Mouse (Mus musculus): ENCODE measurements around the gene Rack1. TPM values are rescaled to one million over a fixed set of nuclear protein-coding genes. Genes with fewer than 3 reads are reported as not detected.

Rack1 gene
- polyA plus RNA-seq, 1 experiment: 2,313 TPM

DNA sequence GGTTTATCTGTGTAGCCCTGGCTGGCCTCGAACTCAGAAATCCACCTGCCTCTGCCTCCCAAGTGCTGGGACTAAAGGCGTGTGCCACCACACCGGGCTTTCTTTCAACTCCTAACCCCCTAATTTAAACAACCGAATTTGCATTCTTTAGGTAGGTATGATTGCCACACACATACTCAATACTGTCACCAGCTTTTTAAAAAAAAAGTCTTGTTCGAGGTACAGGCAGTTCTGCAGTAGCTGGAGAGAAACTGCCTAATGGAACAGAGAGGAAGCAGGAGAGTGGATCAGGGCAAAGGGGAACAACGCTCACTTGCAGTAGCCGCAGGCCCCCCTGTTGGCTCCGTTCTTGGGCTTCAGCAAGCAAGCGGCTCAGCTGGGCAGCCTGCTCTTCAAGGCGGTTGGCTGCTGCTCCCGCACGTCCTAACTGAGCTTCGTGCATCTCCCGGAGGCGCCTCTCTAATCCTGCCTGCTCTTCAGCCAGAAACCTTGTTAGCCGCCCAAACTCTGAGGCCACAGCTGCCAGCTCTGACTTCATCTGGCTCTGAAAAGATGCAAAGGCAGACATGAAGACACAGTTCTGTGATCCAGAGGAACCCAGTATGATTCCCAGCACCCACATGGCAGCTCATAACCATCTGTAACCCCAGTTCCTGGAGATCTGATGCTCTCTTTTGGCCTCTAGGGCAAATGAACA lies 8.8 kb downstream of the Rack1 start:
- Histone ChIP-seq H3K27ac (ENCODE audit: control insufficient read depth, insufficient read depth, low read depth, low read length, poor library complexity) (no peak overlapping the region; the same call in 1 of the 2 replicates), H3K4me1 (ENCODE audit: control insufficient read depth, insufficient read depth, low read length) (no peaks in the 10 kb centered on the region; the same call in 1 of the 2 replicates), H3K4me3 (replicated peaks; ENCODE audit: control insufficient read depth, low read depth, low read length) (no peak overlapping the region)
- no peak for TF ChIP-seq POLR2A (IDR thresholded peaks at IDR 0.05; ENCODE audit: borderline replicate concordance, control insufficient read depth, low read depth, low read length)
- no peak for TF ChIP-seq CTCF (IDR thresholded peaks at IDR 0.05; ENCODE audit: control insufficient read depth, insufficient read depth, low read length)
- 76% methylated on average over 16 of the region's 16 CpGs for WGBS

GRCm38 (mm10) chr11:48809434-48809830 lies 9.3 kb downstream of the Rack1 start:
- 84% methylated on average over 4 of the region's 4 CpGs for WGBS
- Histone ChIP-seq H3K4me1 (ENCODE audit: control insufficient read depth, insufficient read depth, low read length) (no peaks in the 10 kb centered on the region; the same call in 1 of the 2 replicates), H3K4me3 (replicated peaks; ENCODE audit: control insufficient read depth, low read depth, low read length) (no peak overlapping the region), H3K27ac (ENCODE audit: control insufficient read depth, insufficient read depth, low read depth, low read length, poor library complexity) (no peak overlapping the region)
- TF ChIP-seq POLR2A (IDR thresholded peaks at IDR 0.05; ENCODE audit: borderline replicate concordance, control insufficient read depth, low read depth, low read length) (no peak), CTCF (IDR thresholded peaks at IDR 0.05; ENCODE audit: control insufficient read depth, insufficient read depth, low read length) (no peak)

- no peak overlapping the region for H3K4me3 ChIP-seq (replicated peaks; ENCODE audit: control insufficient read depth, low read depth, low read length)
- 46% methylated on average over 2 of the region's 2 CpGs for WGBS
- no peak overlapping the region for H3K27ac ChIP-seq (ENCODE audit: control insufficient read depth, insufficient read depth, low read depth, low read length, poor library complexity)
- no peaks in the 10 kb centered on the region; the same call in 1 of the 2 replicates for H3K4me1 ChIP-seq (ENCODE audit: control insufficient read depth, insufficient read depth, low read length)
- no peak for TF ChIP-seq POLR2A (IDR thresholded peaks at IDR 0.05; ENCODE audit: borderline replicate concordance, control insufficient read depth, low read depth, low read length)
- no peak for TF ChIP-seq CTCF (IDR thresholded peaks at IDR 0.05; ENCODE audit: control insufficient read depth, insufficient read depth, low read length)
These were observed 10.0 kb downstream of the Rack1 start for GRCm38 (mm10) chr11:48810142-48810541.

DNA sequence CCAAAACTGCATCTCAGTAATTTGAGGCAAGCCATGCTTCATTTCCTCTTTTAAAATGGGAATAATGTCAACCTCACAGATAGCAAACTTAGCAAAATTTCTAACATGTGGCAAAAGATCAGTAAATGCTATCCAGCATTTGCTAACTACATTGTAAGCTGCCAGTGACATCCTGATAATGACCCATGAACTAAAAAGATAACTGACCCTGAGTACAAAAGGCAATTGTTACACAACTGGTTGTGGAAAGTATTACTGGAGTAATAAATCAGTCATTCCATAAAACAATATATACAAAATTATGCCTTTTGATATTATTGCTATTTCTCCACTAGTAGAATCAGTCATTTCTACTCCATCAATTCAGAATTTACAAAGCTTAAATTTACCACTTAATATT lies 13.7 kb downstream of the Rack1 start:
- no peak overlapping the region for H3K27ac ChIP-seq (ENCODE audit: control insufficient read depth, insufficient read depth, low read depth, low read length, poor library complexity)
- H3K4me3 ChIP-seq (replicated peaks; ENCODE audit: control insufficient read depth, low read depth, low read length): no peak overlapping the region
- H3K4me1 ChIP-seq (ENCODE audit: control insufficient read depth, insufficient read depth, low read length): peaks cover 1% of the 10 kb centered on the region; the same call in 1 of the 2 replicates
- TF ChIP-seq POLR2A (IDR thresholded peaks at IDR 0.05; ENCODE audit: borderline replicate concordance, control insufficient read depth, low read depth, low read length): no peak
- TF ChIP-seq CTCF (IDR thresholded peaks at IDR 0.05; ENCODE audit: control insufficient read depth, insufficient read depth, low read length): no peak

GRCm38 (mm10) chr11:48815851-48816250 lies 15.7 kb downstream of the Rack1 start:
- Histone ChIP-seq H3K4me1 (ENCODE audit: control insufficient read depth, insufficient read depth, low read length) (peaks cover 1% of the 10 kb centered on the region; the same call in 1 of the 2 replicates), H3K27ac (ENCODE audit: control insufficient read depth, insufficient read depth, low read depth, low read length, poor library complexity) (no peak overlapping the region), H3K4me3 (replicated peaks; ENCODE audit: control insufficient read depth, low read depth, low read length) (peak overlapping the region; percentile 89)
- 0 out of 2 replicates have a peak, but pooled peaks have one; percentile 17 for TF ChIP-seq CTCF (IDR thresholded peaks at IDR 0.05; ENCODE audit: control insufficient read depth, insufficient read depth, low read length)
- no peak for TF ChIP-seq POLR2A (IDR thresholded peaks at IDR 0.05; ENCODE audit: borderline replicate concordance, control insufficient read depth, low read depth, low read length)
- WGBS: 46% methylated on average over 16 of the region's 16 CpGs

DNA sequence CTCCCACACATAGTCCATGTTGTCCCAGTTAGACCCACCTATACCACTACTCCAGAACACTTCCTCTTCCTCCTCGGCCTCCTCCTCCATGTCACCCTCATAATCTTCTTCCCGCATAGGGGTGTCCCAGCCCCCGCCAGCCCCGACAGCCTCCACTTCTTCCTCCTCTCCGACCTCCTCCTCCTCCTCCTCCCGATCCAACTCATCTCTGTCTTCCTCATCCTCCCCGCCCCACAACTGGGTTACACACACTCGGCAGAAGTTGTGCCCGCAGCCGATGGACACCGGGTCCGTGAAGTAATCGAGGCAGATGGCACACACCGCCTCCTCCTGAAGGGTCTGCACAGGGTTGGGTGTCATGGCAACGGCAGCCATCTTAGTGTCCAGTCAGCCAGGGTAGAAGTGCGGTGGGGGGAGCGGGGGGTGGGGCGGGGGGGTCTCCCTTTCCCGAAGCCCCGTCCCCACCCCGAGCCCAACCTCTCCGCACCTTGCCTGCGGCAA lies 16.2 kb downstream of the Rack1 start:
- Histone ChIP-seq H3K4me3 (replicated peaks; ENCODE audit: control insufficient read depth, low read depth, low read length) (peak overlapping the region; percentile 89), H3K4me1 (ENCODE audit: control insufficient read depth, insufficient read depth, low read length) (peaks cover 1% of the 10 kb centered on the region; the same call in 1 of the 2 replicates), H3K27ac (ENCODE audit: control insufficient read depth, insufficient read depth, low read depth, low read length, poor library complexity) (peak overlapping the region; percentile 69)
- WGBS: 2% methylated on average over 20 of the region's 23 CpGs
- TF ChIP-seq CTCF (IDR thresholded peaks at IDR 0.05; ENCODE audit: control insufficient read depth, insufficient read depth, low read length) (no peak), POLR2A (IDR thresholded peaks at IDR 0.05; ENCODE audit: borderline replicate concordance, control insufficient read depth, low read depth, low read length) (no peak)

DNA sequence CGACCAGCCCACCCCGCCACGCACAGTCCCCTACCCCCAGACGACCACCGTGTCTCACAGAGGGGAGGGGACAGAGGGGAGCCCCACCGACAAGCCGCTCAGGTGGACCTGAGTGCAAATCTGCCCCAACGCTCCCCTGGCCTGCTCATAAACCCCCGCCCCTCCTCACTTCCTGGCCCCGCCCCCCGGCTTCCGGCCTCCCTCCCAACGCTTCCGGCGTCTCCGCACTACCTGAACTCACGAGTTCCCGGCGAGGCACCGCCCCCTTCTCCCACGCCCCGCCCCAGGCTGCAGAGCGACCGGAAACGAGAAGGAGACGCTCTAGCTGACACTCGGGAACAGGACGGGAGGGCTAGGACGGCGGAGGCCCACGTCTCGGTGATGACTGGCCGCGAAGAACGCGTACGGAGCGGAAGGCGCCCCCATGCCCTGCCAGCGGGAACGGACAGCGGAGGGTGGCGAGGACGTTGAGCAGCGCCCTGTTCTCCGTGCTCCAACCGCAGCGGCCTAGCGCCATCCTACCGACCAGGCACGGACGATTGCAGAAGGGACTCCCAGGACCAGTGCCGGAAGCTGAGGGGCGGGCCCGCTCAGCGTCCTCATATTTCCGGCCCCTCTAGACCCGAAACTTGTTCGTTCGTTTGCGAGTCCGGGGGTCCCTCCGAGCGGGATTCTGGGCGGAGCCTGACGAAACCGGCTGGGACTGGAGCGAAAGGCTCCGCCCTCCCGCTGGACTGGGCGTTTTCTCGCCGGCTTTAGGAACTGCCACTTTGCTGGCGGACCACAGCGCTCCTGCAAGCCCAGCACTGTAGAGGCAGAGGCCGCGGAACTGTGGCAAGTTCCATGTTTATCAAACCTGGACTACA lies 16.9 kb downstream of the Rack1 start, which contains the start of gene Trim41:
Gene Trim41, minus strand, starts transcription at position 554 of the 866 bp plus-strand sequence.
- TF ChIP-seq POLR2A (IDR thresholded peaks at IDR 0.05; ENCODE audit: borderline replicate concordance, control insufficient read depth, low read depth, low read length) (peak; percentile 84), CTCF (IDR thresholded peaks at IDR 0.05; ENCODE audit: control insufficient read depth, insufficient read depth, low read length) (no peak; the same call in 1 of the 2 replicates)
- Histone ChIP-seq H3K4me3 (replicated peaks; ENCODE audit: control insufficient read depth, low read depth, low read length) (peak within 1 kb of the TSS; percentile 99), H3K27ac (ENCODE audit: control insufficient read depth, insufficient read depth, low read depth, low read length, poor library complexity) (peak within 1 kb of the TSS; percentile 99), H3K4me1 (ENCODE audit: control insufficient read depth, insufficient read depth, low read length) (peaks cover 1% of the 10 kb centered on the region; the same call in 1 of the 2 replicates)
- under 1% methylated on average over 73 of the region's 77 CpGs for WGBS

GRCm38 (mm10) chr11:48817794-48818193 lies 17.7 kb downstream of the Rack1 start:
- peak overlapping the region; percentile 99 for H3K4me3 ChIP-seq (replicated peaks; ENCODE audit: control insufficient read depth, low read depth, low read length)
- 3% methylated on average over 9 of the region's 9 CpGs for WGBS
- TF ChIP-seq CTCF (IDR thresholded peaks at IDR 0.05; ENCODE audit: control insufficient read depth, insufficient read depth, low read length) (no peak), POLR2A (IDR thresholded peaks at IDR 0.05; ENCODE audit: borderline replicate concordance, control insufficient read depth, low read depth, low read length) (no peak)
- H3K4me1 ChIP-seq (ENCODE audit: control insufficient read depth, insufficient read depth, low read length): peaks cover 1% of the 10 kb centered on the region; the same call in 1 of the 2 replicates
- H3K27ac ChIP-seq (ENCODE audit: control insufficient read depth, insufficient read depth, low read depth, low read length, poor library complexity): peak overlapping the region; percentile 99; the same call in 1 of the 2 replicates

Measured in bone marrow, adult 2 months (tissue).